Mouse (Mus musculus) G1E (cell line): ENCODE results near the gene Gm45623.

Experiments used
- CTCF ChIP-seq: IDR thresholded peaks from 2 replicates; pipeline ENCODE4 v1.5.1; 2012; ENCODE audit warnings: low read depth, low read length, inconsistent platforms, mixed read lengths
- GATA1 ChIP-seq: IDR thresholded peaks from 2 replicates; pipeline ENCODE4 v1.6.1; 2012; ENCODE audit warnings: borderline replicate concordance, low read length, inconsistent platforms, mixed read lengths
- GATA2 ChIP-seq: IDR thresholded peaks from 2 replicates; pipeline ENCODE4 v1.6.1; 2012; ENCODE audit warnings: low read depth, low read length, inconsistent platforms, borderline replicate concordance
- POLR2AphosphoS5 ChIP-seq: IDR thresholded peaks from 2 replicates; pipeline ENCODE4 v1.6.1; 2012; ENCODE audit warnings: low read depth, low read length, inconsistent platforms; ENCODE audit not compliant: insufficient replicate concordance
- TAL1 ChIP-seq: conservative IDR thresholded peaks from 2 replicates; pipeline ENCODE4 v1.6.1; 2012; ENCODE audit warnings: low read depth, low read length, inconsistent platforms, mixed read lengths

GRCm38 (mm10) chr13:56739556-56739955, 14.1 kb downstream of the Gm45623 start:
- TF ChIP-seq TAL1 (no peak), CTCF (no peak), GATA1 (no peak), GATA2 (no peak), POLR2AphosphoS5 (no peak)
